Mouse (Mus musculus) cerebral cortex, adult 2 months (tissue): ENCODE measurements around the gene Gm4981.

Source experiments
- WGBS: fragments of 180-500 bp; shearing (Covaris S2); methylation state at CpG from one replicate; pipeline ENCODE4 v1.1.7; 2018; 5-methylcytosine and 5-hydroxymethylcytosine counted together

Gm4981 gene

GRCm38 (mm10) chr10:58221571-58221970 is 14.9 kb downstream of the Gm4981 start:
- 91% methylated on average over 2 of the region's 2 CpGs for WGBS

DNA sequence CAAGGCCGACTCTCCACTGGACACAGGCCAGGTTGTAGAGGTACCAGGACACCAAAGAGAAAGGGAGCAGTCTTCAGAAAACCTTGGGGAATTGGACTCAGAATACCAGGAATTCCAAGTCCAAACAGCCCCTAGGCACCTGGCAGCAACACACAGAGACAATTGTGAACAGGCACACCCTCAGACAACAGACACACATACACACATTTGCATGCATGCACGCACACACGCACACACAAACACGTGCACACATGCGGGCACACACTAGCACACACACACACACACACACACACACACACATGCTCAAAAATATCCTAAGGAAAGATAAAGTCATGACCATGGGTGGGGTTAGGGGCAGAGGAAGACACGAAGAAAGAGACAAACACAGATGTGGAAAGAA is 15.8 kb downstream of the Gm4981 start:
- WGBS = 80% methylated on average over 6 of the region's 6 CpGs

GRCm38 (mm10) chr10:58217366-58217765 is 19.1 kb downstream of the Gm4981 start:
- WGBS = 86% methylated on average over 3 of the region's 3 CpGs

- 92% methylated on average over 1 of the region's 1 CpGs for WGBS
Observed at GRCm38 (mm10) chr10:58215353-58215752, 21.1 kb downstream of the Gm4981 start.

DNA sequence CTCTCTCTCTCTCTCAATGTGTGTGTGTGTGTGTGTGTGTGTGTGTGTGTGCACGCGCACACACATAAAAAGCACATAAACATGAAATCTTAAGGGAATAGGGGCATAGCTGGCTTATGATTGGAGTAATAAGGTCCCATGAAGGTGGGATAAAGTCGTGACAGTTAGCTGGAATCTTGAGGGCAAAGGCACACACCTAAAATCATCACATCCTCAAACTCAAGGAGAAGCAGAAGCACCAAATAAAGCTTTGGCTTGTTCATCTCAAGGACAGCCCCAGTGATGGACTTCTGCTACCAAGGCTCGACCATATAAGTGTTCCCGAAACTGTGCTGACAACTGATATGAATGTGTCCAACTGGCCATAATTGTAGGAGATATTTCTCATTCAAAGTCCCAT is 21.6 kb downstream of the Gm4981 start:
- 83% methylated on average over 5 of the region's 5 CpGs for WGBS

DNA sequence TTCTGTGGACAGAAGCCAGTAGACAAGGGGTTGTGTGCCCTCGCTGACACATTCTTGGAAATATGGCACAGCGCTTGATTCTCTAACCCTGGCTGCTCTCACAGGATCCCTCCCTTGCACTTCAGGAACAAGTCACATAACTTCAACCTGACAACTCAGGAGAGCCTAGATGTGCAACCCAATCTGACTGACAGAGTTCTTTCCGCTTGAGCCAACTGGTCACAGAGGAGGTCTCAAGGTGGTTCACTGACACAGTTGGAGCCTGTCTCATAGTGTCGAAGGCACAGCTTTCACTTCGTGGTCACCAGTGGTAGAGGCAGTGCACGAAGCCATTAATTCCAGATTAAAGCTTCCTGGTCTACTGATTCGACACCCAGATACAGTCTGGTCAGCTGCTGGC is 24.3 kb downstream of the Gm4981 start:
- 75% methylated on average over 7 of the region's 7 CpGs for WGBS

- 90% methylated on average over 2 of the region's 2 CpGs for WGBS
Observed at GRCm38 (mm10) chr10:58211213-58211612, 25.3 kb downstream of the Gm4981 start.

DNA sequence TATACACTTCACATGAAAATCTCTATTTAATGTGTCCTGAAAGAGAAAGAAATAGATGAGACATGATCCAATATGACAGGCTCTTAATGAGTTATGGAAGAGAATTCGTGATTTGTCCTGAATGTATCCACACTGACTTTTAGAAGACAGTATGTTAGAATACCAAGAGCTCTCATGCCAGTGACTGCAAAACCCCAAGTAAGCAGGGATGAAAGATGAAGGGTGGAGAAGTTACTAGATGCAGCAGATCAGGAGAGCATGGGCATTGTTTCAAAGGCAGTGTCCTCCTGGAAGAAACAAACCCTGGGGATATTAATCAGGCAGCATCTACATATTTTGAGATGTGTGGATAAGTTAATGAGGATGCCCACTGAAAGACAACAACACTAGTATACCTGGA is 26.0 kb downstream of the Gm4981 start:
- WGBS = 57% methylated on average over 1 of the region's 1 CpGs

DNA sequence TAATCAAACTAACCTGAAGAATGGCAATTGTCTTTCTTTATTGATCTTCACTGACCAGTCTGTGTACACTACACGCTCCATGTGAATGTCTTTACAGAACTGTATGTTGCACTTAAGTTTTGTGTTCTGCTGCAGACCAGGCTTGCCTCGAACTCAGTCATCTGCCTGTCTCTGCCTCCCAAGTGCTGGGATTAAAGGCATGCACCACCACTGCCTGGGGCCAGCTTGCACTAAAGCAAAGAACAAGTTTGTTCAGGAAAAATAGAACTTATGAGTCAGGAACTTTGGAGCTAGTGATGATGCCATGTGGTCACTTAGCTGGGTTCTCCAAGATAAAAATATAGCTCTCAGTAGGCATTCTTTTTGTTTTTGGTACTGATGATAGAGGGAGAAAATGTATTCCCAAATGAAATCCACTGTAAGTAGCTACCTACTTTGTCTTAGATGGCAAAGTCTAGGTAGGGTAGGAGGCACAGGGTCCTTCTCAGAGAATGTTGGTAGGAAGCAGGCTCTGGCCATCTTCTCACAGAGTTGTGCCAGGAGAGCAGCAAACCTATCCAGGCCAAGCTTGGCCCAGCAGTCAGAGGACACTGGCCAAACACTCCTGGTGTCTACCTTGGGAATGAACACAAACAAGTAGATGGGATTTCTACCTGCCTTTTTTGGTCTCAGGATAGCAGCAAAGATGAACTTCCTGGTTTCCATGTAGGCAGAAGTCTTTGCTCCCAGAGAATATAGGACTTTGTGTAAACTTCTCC is 26.6 kb downstream of the Gm4981 start:
- 72% methylated on average over 2 of the region's 2 CpGs for WGBS

GRCm38 (mm10) chr10:58206639-58207404 is 29.7 kb downstream of the Gm4981 start:
- WGBS = 92% methylated on average over 4 of the region's 4 CpGs

DNA sequence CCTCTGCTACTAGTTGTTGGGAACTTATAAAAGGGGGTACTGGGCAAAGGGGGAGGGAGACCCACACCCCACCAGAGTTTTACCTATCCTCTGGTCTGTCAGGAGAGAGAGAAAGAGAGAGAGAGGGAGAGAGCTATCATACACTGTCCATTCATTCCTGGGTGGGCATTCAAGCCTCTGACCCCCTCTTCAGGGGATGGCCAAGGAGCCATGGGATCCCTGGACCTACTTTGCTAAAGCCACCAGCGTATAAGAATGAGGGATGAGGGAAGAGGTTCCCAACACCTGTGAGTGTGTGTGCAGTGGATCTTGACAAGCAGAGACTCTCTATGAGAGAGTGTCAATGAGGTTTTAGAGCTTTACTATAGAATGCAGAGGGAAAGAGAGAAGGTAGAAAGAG is 30.5 kb downstream of the Gm4981 start:
- WGBS = 43% methylated on average over 1 of the region's 1 CpGs
